Mouse (Mus musculus): ENCODE results near the gene Ank2. TPM values are rescaled to one million over a fixed set of nuclear protein-coding genes. Genes with fewer than 3 reads are reported as not detected.

Ank2 gene
- total and polyA plus RNA-seq, 2 experiments, result 1.2 to 5.6 TPM

DNA sequence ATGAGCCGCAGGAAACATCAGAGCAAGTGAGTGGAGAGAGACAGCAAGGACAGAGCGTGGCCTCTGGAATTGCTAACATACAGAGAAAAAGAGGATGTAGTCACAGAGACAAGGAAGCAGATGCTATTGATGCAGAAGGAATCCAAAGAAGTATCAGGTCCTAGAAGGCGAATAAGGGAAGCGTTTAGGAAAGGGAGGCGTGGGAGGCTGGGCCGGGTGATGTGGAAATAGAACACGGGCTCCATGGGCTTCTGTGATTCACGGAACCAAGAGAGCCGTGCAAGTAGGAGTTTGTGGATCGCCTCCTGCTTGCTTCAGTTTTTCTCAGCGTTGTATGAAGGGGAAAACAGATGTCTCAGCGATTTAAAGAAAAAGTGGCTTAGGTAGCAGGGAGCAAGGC is 463.6 kb downstream of the Ank2 start:
- no peak overlapping the region for H3K9ac ChIP-seq (ENCODE audit: low read depth, low read length)
- H3K4me3 ChIP-seq (ENCODE audit: insufficient read depth, low read depth, low read length), result no peak overlapping the region
- DNase-seq (ENCODE audit: extremely low read depth, low read depth, low spot score), result no peak
- no peak overlapping the region for H3K27ac ChIP-seq (replicated peaks; ENCODE audit: insufficient read depth, low read depth, low read length)
- no peaks in the 10 kb centered on the region for H3K4me1 ChIP-seq (ENCODE audit: control insufficient read depth, insufficient read depth, low read length)
- no peaks in the 10 kb centered on the region for H3K36me3 ChIP-seq (ENCODE audit: control insufficient read depth, insufficient read depth, low read length)
- no peaks in the 10 kb centered on the region for H3K27me3 ChIP-seq (ENCODE audit: control insufficient read depth, insufficient read depth, low read length)
- TF ChIP-seq CTCF (IDR thresholded peaks at IDR 0.05; ENCODE audit: low read depth, low read length) (no peak), POLR2A (IDR thresholded peaks at IDR 0.05; ENCODE audit: extremely low read depth, insufficient read depth, low read length) (no peak)
- 89% methylated on average over 12 of the region's 12 CpGs for WGBS
- H3K79me2 ChIP-seq (ENCODE audit: control insufficient read depth, insufficient read depth, low read length), result no peaks in the 10 kb centered on the region

DNA sequence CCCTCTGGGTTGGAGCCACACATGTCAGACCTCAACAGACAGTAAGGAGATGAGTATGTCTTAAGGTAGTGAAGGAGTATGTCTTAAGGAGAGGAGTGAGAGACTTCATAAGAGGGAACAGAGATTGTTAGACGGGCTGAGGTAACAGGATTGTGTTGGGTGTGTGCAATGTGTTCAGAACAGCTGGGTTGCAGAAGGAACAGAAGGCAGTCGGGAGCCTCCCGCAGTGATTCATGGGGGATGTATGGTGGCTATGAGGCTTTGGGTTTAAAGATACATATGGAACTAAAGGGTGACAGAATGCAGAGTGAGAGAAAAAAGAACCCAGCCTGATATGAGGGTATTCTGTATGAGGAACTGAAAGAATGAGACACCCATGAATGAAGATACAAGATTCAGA is 464.2 kb downstream of the Ank2 start:
- Histone ChIP-seq H3K9ac (ENCODE audit: low read depth, low read length) (no peak overlapping the region), H3K36me3 (ENCODE audit: control insufficient read depth, insufficient read depth, low read length) (no peaks in the 10 kb centered on the region), H3K27me3 (ENCODE audit: control insufficient read depth, insufficient read depth, low read length) (no peaks in the 10 kb centered on the region), H3K4me1 (ENCODE audit: control insufficient read depth, insufficient read depth, low read length) (no peaks in the 10 kb centered on the region), H3K27ac (replicated peaks; ENCODE audit: insufficient read depth, low read depth, low read length) (no peak overlapping the region), H3K4me3 (ENCODE audit: insufficient read depth, low read depth, low read length) (no peak overlapping the region), H3K79me2 (ENCODE audit: control insufficient read depth, insufficient read depth, low read length) (no peaks in the 10 kb centered on the region)
- 87% methylated on average over 3 of the region's 3 CpGs for whole genome bisulfite sequencing
- DNase-seq (ENCODE audit: extremely low read depth, low read depth, low spot score), result no peak
- TF ChIP-seq CTCF (IDR thresholded peaks at IDR 0.05; ENCODE audit: low read depth, low read length) (no peak), POLR2A (IDR thresholded peaks at IDR 0.05; ENCODE audit: extremely low read depth, insufficient read depth, low read length) (no peak)

DNA sequence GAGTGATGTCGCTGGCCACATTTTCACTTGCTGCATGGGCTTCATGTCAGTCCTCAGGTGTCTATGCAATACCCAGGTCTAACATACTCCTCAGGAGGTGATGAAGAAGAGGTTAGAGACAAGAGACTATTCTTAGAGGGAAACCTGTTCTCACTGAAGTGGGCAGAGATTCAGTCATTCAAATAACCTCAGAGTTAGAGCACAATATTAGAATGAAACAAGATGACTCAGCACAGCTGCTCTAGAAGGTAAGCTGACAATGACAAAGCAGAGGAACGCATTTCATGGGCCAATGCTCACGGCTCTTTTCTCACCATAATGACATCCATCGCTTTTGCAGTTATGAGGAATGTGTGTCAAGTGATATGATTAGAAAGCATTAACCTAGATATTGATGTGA is 475.2 kb downstream of the Ank2 start:
- no peaks in the 10 kb centered on the region for H3K79me2 ChIP-seq (ENCODE audit: control insufficient read depth, insufficient read depth, low read length)
- no peak overlapping the region for H3K27ac ChIP-seq (replicated peaks; ENCODE audit: insufficient read depth, low read depth, low read length)
- TF ChIP-seq CTCF (IDR thresholded peaks at IDR 0.05; ENCODE audit: low read depth, low read length) (no peak), POLR2A (IDR thresholded peaks at IDR 0.05; ENCODE audit: extremely low read depth, insufficient read depth, low read length) (no peak)
- H3K4me3 ChIP-seq (ENCODE audit: insufficient read depth, low read depth, low read length), result no peak overlapping the region
- no peaks in the 10 kb centered on the region for H3K36me3 ChIP-seq (ENCODE audit: control insufficient read depth, insufficient read depth, low read length)
- no peaks in the 10 kb centered on the region for H3K4me1 ChIP-seq (ENCODE audit: control insufficient read depth, insufficient read depth, low read length)
- H3K9ac ChIP-seq (ENCODE audit: low read depth, low read length), result no peak overlapping the region
- no peaks in the 10 kb centered on the region for H3K27me3 ChIP-seq (ENCODE audit: control insufficient read depth, insufficient read depth, low read length)
- 95% methylated on average over 4 of the region's 4 CpGs for WGBS
- no peak for DNase-seq (ENCODE audit: extremely low read depth, low read depth, low spot score)

DNA sequence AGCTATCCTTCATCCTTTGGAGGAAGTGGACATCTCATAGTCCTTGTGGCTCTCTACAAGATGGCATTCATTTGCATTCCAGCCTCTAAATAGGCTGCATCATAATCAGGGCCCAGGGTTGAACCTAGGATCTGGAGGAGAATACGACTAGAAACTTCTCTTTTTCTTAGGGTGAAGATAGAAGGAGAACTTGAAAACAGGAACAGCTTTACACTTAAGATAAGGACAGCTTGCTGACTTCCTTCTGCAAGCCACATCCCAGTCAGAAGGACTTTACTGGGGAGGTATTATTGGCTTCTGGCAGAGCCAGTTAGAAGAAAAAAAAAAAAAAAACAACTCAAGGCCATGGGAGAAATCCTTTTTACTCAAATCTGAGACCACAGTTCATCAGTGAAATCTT is 479.0 kb downstream of the Ank2 start:
- Histone ChIP-seq H3K4me1 (ENCODE audit: control insufficient read depth, insufficient read depth, low read length) (no peaks in the 10 kb centered on the region), H3K27me3 (ENCODE audit: control insufficient read depth, insufficient read depth, low read length) (no peaks in the 10 kb centered on the region), H3K9ac (ENCODE audit: low read depth, low read length) (no peak overlapping the region), H3K4me3 (ENCODE audit: insufficient read depth, low read depth, low read length) (no peak overlapping the region), H3K27ac (replicated peaks; ENCODE audit: insufficient read depth, low read depth, low read length) (no peak overlapping the region), H3K36me3 (ENCODE audit: control insufficient read depth, insufficient read depth, low read length) (peaks cover 3% of the 10 kb centered on the region; the same call in 1 of the 2 replicates), H3K79me2 (ENCODE audit: control insufficient read depth, insufficient read depth, low read length) (no peaks in the 10 kb centered on the region)
- peak; percentile 18 for DNase-seq (ENCODE audit: extremely low read depth, low read depth, low spot score)
- TF ChIP-seq CTCF (IDR thresholded peaks at IDR 0.05; ENCODE audit: low read depth, low read length), result no peak
- TF ChIP-seq POLR2A (IDR thresholded peaks at IDR 0.05; ENCODE audit: extremely low read depth, insufficient read depth, low read length), result no peak
- 61% methylated on average over 1 of the region's 1 CpGs for WGBS

DNA sequence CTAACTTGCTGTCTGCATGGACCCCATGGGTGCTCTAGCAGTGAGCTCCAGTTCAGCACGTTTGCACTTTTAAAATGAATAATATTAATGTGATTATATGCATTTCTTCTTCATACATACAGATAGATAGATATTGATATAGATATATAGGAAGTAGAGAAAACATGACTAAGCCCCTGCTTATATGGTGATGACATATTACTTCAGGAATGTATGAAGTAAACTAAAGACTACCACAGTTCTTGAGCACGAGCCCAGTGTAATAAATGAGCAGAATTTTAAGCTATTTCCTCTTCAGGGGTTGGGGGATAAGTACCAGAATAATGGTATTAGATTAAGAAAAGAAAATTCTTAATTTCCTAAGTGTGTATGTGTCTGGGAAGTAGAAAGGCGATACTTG is 479.4 kb downstream of the Ank2 start:
- WGBS, result 83% methylated on average over 3 of the region's 3 CpGs
- no peaks in the 10 kb centered on the region for H3K79me2 ChIP-seq (ENCODE audit: control insufficient read depth, insufficient read depth, low read length)
- peaks cover 3% of the 10 kb centered on the region; the same call in 1 of the 2 replicates for H3K36me3 ChIP-seq (ENCODE audit: control insufficient read depth, insufficient read depth, low read length)
- DNase-seq (ENCODE audit: extremely low read depth, low read depth, low spot score), result no peak
- H3K9ac ChIP-seq (ENCODE audit: low read depth, low read length), result no peak overlapping the region
- TF ChIP-seq POLR2A (IDR thresholded peaks at IDR 0.05; ENCODE audit: extremely low read depth, insufficient read depth, low read length) (no peak), CTCF (IDR thresholded peaks at IDR 0.05; ENCODE audit: low read depth, low read length) (no peak)
- no peaks in the 10 kb centered on the region for H3K4me1 ChIP-seq (ENCODE audit: control insufficient read depth, insufficient read depth, low read length)
- no peaks in the 10 kb centered on the region for H3K27me3 ChIP-seq (ENCODE audit: control insufficient read depth, insufficient read depth, low read length)
- no peak overlapping the region for H3K27ac ChIP-seq (replicated peaks; ENCODE audit: insufficient read depth, low read depth, low read length)
- no peak overlapping the region for H3K4me3 ChIP-seq (ENCODE audit: insufficient read depth, low read depth, low read length)

GRCm38 (mm10) chr3:127019109-127019508 is 480.0 kb downstream of the Ank2 start:
- WGBS, result 78% methylated on average over 6 of the region's 6 CpGs
- no peak for TF ChIP-seq CTCF (IDR thresholded peaks at IDR 0.05; ENCODE audit: low read depth, low read length)
- no peaks in the 10 kb centered on the region for H3K27me3 ChIP-seq (ENCODE audit: control insufficient read depth, insufficient read depth, low read length)
- no peak overlapping the region for H3K4me3 ChIP-seq (ENCODE audit: insufficient read depth, low read depth, low read length)
- H3K79me2 ChIP-seq (ENCODE audit: control insufficient read depth, insufficient read depth, low read length), result no peaks in the 10 kb centered on the region
- peaks cover 3% of the 10 kb centered on the region; the same call in 1 of the 2 replicates for H3K36me3 ChIP-seq (ENCODE audit: control insufficient read depth, insufficient read depth, low read length)
- H3K4me1 ChIP-seq (ENCODE audit: control insufficient read depth, insufficient read depth, low read length), result no peaks in the 10 kb centered on the region
- no peak for DNase-seq (ENCODE audit: extremely low read depth, low read depth, low spot score)
- H3K27ac ChIP-seq (replicated peaks; ENCODE audit: insufficient read depth, low read depth, low read length), result no peak overlapping the region
- H3K9ac ChIP-seq (ENCODE audit: low read depth, low read length), result no peak overlapping the region

Measured in liver, adult 2 months (tissue).